Mouse (Mus musculus) embryonic stem cell, embryonic (primary cell): ENCODE data around the gene Tuba1a.

Source experiments
- CTCF ChIA-PET, 4 experiments: fragments of 300-600 bp in 2 of 4; fragments of 350-600 bp in 2 of 4; sonication (Branson Sonifier 250); formaldehyde crosslinking; loops; one replicate each; lab custom pipeline; 2022; ENCODE audit warnings: inconsistent platforms in 2 of 4; lab: Charles Lee
- POLR2A ChIA-PET, 4 experiments: fragments of 300-600 bp in 2 of 4; fragments of 350-600 bp in 2 of 4; sonication (Branson Sonifier 250); formaldehyde crosslinking; loops; one replicate each; lab custom pipeline; 2022; ENCODE audit warnings: antibody characterized with exemption in 4 of 4, inconsistent platforms in 1 of 4; lab: Charles Lee

Gene Tuba1a

DNA sequence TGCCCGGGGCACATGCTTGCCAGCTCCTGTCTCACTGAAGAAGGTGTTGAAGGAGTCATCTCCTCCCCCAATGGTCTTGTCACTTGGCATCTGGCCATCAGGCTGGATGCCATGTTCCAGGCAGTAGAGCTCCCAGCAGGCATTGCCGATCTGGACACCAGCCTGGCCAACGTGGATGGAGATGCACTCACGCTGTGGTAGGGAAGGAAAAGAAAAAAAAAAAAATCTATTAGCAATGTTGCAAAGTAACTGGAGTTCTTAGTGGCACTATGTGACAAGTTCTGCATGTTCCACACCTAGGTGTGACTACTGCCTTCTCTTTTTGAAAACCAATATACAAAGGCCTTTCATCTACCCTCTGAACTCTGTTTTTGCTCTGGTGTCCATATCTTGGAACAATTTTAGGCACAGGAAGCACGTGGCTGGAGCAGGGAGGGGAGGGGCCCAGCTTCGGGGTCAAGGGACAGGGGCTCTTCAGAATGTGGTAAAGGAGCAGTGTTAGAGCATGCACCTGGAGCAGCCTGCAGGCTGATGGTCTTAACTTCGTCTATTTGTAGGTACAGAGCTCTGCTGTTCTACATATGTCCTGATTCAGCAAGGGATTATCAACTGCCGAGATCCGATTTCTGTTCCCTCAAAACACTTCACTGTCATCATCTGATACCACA is 20.4 kb downstream of the Tuba1a start:
- ChIA-PET POLR2A (interaction anchor here (0.6 to 4.1 kb wide), 116 partner anchors 10 to 459 kb away, joined by 3 to 453 read pairs (median 6); partner anchors contain the start of genes Tuba1a (in 4 of the 4), Gm49450 (in 3 of the 4), Lmbr1l (in 3 of the 4) and Tuba1c (in 3 of the 4)), CTCF (interaction anchor here in 3 of 4 experiments (0.5 to 2.6 kb wide), 13 partner anchors 20 to 492 kb away, joined by 3 to 10 read pairs (median 4); partner anchors contain the start of genes Gm49450 (in 1 of the 3) and Tuba1a (in 1 of the 3))

- POLR2A ChIA-PET, result interaction anchor here (0.6 to 7.1 kb wide), 29 partner anchors 9 to 254 kb away, joined by 3 to 76 read pairs (median 4); partner anchors contain the start of genes Gm49450 (in 3 of the 4), Tuba1a (in 3 of the 4), Prkag1 (in 2 of the 4) and Lmbr1l (in 1 of the 4)
- CTCF ChIA-PET, result interaction anchor here in 1 of 4 experiments (3.0 kb wide), 1 partner anchor 62 kb away, joined by 9 read pairs; no protein-coding TSS in a partner anchor
Observed at GRCm38 (mm10) chr15:98930998-98931397, 22.5 kb downstream of the Tuba1a start.

DNA sequence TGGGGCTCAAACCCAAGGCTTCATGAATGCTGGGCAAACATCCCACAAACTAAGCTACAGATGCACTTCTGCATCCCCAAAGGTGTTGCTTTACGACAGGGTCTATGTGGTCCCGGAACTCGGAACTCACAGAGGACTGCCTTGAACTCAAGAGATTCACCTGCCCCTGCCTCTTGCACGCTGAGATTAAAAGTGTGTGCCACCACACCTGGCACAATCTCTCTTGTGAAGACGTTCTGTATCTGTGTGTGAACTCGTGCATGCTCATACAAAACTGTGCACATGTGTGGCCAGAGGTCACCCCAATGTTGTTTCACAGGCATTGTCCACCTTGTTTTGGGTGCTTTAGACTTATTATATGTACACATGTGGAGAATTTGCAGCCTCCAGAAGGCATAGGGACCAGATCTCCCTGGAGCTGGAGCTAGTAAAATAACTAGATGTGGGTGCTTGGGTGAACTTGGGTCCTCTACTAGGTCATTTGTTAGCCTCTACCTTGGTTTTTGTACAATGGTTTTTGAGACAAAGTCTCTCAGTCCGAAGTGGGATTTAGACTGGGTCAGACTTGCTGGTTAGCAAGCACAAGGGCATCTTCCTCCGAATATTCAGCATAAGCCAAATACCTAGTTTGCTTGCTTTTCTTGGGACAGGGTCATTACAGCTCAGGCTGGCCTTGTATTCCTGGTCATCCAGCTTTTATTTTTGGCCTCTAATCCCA is 23.3 kb downstream of the Tuba1a start:
- POLR2A ChIA-PET, result interaction anchor here (0.6 to 7.1 kb wide), 42 partner anchors 8 to 202 kb away, joined by 3 to 76 read pairs (median 4); partner anchors contain the start of genes Lmbr1l (in 2 of the 4), Prkag1 (in 2 of the 4), Tuba1a (in 2 of the 4) and Tuba1c (in 2 of the 4)

DNA sequence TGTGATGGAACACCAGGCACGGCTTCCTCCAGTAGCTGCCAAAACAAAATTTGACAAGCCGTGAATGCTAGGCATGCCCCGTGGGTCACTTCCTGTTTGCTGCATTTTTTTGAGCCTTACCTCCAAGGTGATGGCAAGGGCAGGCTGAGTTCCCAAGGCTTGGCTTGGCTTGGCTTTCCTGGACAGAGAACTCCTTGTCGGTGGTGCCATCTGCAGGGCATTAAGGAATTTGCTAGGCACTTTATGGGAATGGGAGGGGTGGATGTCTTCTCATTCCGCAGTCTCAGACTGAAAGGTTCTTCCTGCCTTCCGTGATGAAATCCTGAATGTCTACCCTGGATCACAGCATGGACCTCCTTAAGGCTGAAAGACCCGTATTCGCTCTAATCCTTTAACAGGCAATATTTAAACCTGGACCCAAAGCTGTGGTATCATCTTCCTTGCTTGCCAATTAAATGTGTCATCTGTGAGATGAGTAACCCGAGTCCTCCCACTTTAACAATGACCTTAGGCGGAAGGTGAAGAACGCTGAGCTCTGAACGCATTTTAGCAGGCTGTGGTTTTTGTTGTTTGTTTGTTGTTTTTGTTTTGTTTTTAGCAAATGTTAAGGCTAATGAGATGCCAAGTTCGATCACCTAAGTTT is 24.8 kb downstream of the Tuba1a start:
- POLR2A ChIA-PET, result interaction anchor here (0.6 to 7.1 kb wide), 32 partner anchors 8 to 110 kb away, joined by 3 to 76 read pairs (median 6); partner anchors contain the start of genes Lmbr1l (in 2 of the 4), Tuba1c (in 2 of the 4), Gm49450 (in 1 of the 4) and Prkag1 (in 1 of the 4)
- CTCF ChIA-PET, result interaction anchor here (0.5 to 3.0 kb wide), 15 partner anchors 11 to 166 kb away, joined by 3 to 9 read pairs (median 3); partner anchors contain the start of genes Arf3 (in 1 of the 4) and Lmbr1l (in 1 of the 4)

More for the DNA sequence above, 23.3 kb downstream of the Tuba1a start:
- CTCF ChIA-PET, result interaction anchor here (0.6 to 3.0 kb wide), 11 partner anchors 38 to 314 kb away, joined by 3 to 9 read pairs (median 4); partner anchors contain the start of genes Arf3 (in 1 of the 4) and Fkbp11 (in 1 of the 4)

GRCm38 (mm10) chr15:98927566-98927965 is 25.9 kb downstream of the Tuba1a start:
- ChIA-PET CTCF (interaction anchor here in 1 of 4 experiments (1.0 to 1.4 kb wide), 3 partner anchors 65 to 112 kb away, joined by 3 read pairs; no protein-coding TSS in a partner anchor), POLR2A (interaction anchor here in 3 of 4 experiments (0.5 to 7.1 kb wide), 15 partner anchors 8 to 249 kb away, joined by 3 to 76 read pairs (median 4); partner anchors contain the start of gene Lmbr1l (in 2 of the 3))

- ChIA-PET POLR2A (interaction anchor here in 3 of 4 experiments (0.6 to 16.3 kb wide), 6 partner anchors 9 to 104 kb away, joined by 3 to 120 read pairs (median 4); partner anchors contain the start of genes Gm49450 (in 1 of the 3), Tuba1a (in 1 of the 3) and Tuba1b (in 1 of the 3)), CTCF (interaction anchor here in 1 of 4 experiments (0.7 kb wide), 1 partner anchor 69 kb away, joined by 3 read pairs; no protein-coding TSS in a partner anchor)
Observed at GRCm38 (mm10) chr15:98924682-98925081, 28.8 kb downstream of the Tuba1a start.

DNA sequence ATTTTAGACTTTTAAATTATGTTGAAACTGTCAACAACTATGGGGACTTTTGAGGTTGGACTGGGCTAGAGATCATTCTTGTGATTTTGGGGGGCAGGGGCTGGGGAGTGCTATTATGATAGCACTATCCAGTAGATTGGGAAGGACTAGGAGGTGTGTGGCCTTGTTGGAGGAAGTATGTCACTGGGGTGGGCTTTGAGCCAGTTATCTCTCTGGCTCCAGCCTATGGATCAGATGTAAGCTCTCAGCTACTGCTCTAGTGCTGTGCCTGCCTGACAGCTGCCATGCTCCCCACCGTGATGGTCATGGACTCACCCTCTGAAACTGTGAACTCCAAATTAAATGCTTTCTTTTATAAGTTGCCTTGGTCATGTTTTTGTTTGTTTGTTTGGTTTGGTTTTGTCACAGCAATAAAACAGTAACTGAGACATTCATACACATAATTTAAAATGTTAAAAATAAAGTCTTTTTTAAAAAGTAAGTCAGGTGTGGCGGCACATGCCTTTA is 30.4 kb downstream of the Tuba1a start:
- CTCF ChIA-PET, result interaction anchor here in 2 of 4 experiments (0.7 to 0.8 kb wide), 2 partner anchors 18 to 29 kb away, joined by 3 to 4 read pairs; no protein-coding TSS in a partner anchor
- POLR2A ChIA-PET, result interaction anchor here in 3 of 4 experiments (0.5 to 16.3 kb wide), 6 partner anchors 11 to 117 kb away, joined by 3 to 120 read pairs (median 4); partner anchors contain the start of gene Tuba1b (in 2 of the 3)

DNA sequence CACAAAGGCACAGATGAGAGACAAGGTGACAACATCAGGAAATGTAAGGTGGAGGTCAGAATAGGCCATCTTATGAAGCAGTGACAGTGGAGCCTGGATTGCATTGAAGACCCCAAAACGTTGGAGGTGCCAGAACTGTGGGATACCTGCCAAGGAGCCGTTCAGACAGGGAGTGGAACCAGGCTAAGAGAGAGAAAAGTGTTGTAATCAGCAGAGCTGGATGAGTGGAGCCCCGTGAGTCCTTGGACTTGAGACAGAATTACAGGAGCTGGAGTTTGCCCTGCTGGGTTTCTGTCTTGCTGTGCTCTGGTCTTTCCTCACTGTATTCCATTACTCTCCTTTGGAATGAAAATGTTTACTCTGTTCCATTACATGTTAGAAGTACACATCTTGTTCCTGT is 30.9 kb downstream of the Tuba1a start:
- POLR2A ChIA-PET, result interaction anchor here in 3 of 4 experiments (0.6 to 16.3 kb wide), 11 partner anchors 8 to 104 kb away, joined by 3 to 120 read pairs (median 4); partner anchors contain the start of gene Tuba1b (in 2 of the 3)
- CTCF ChIA-PET, result interaction anchor here in 1 of 4 experiments (1.3 kb wide), 1 partner anchor 18 kb away, joined by 3 read pairs; no protein-coding TSS in a partner anchor

GRCm38 (mm10) chr15:98921510-98921909 is 32.0 kb downstream of the Tuba1a start:
- CTCF ChIA-PET, result interaction anchor here in 2 of 4 experiments (1.2 to 1.3 kb wide), 2 partner anchors 17 to 103 kb away, joined by 3 read pairs; no protein-coding TSS in a partner anchor

GRCm38 (mm10) chr15:98918499-98918895 is 35.0 kb downstream of the Tuba1a start:
- ChIA-PET POLR2A (interaction anchor here in 3 of 4 experiments (0.6 to 16.3 kb wide), 30 partner anchors 8 to 112 kb away, joined by 3 to 120 read pairs (median 6); partner anchors contain the start of genes Tuba1b (in 3 of the 3), Gm49450 (in 2 of the 3), Tuba1a (in 2 of the 3) and Dhh (in 1 of the 3)), CTCF (interaction anchor here in 2 of 4 experiments (0.8 to 1.4 kb wide), 8 partner anchors 11 to 126 kb away, joined by 3 to 5 read pairs (median 4); partner anchors contain the start of gene Prkag1 (in 1 of the 2))

More at GRCm38 (mm10) chr15:98921510-98921909, 32.0 kb downstream of the Tuba1a start:
- POLR2A ChIA-PET, result interaction anchor here in 2 of 4 experiments (0.7 to 16.3 kb wide), 11 partner anchors 9 to 103 kb away, joined by 3 to 120 read pairs (median 4); partner anchors contain the start of genes Tuba1b (in 2 of the 2), Gm49450 (in 1 of the 2) and Tuba1a (in 1 of the 2)

- POLR2A ChIA-PET, result interaction anchor here in 3 of 4 experiments (0.6 to 16.3 kb wide), 39 partner anchors 9 to 242 kb away, joined by 3 to 120 read pairs (median 4); partner anchors contain the start of genes Tuba1b (in 3 of the 3), Dhh (in 2 of the 3), Gm49450 (in 2 of the 3) and Tuba1a (in 2 of the 3)
Observed at GRCm38 (mm10) chr15:98917538-98918498, 35.7 kb downstream of the Tuba1a start, which contains the start of gene Lmbr1l. Gene Lmbr1l, minus strand, starts transcription at chr15:98918231.

DNA sequence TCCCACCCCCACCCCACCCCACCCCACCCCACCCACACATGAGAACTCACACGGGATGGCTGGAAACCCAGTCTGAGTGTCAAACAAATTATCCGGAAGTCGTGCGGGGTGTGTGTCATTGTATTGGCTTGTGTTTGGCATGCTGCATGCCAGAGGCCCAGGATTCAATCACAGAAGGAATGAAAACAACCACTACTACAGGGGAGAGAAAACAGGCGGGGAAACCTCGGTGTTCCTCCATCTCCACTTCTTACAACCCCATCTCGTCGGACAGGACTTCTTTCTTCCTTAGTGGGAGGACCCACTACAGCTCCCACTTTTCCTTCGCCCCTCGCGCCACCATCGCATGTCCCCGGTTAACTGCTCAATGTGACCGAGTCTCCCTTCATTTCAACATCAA is 36.4 kb downstream of the Tuba1a start:
- ChIA-PET POLR2A (interaction anchor here in 3 of 4 experiments (0.6 to 16.3 kb wide), 24 partner anchors 9 to 242 kb away, joined by 3 to 120 read pairs (median 6); partner anchors contain the start of genes Tuba1b (in 3 of the 3), Dhh (in 2 of the 3), Gm49450 (in 1 of the 3) and Tuba1a (in 1 of the 3)), CTCF (interaction anchor here in 1 of 4 experiments (0.6 to 1.4 kb wide), 2 partner anchors 33 to 76 kb away, joined by 3 to 6 read pairs; no protein-coding TSS in a partner anchor)

More at GRCm38 (mm10) chr15:98917538-98918498, 35.7 kb downstream of the Tuba1a start, which contains the start of gene Lmbr1l:
- CTCF ChIA-PET, result interaction anchor here in 2 of 4 experiments (0.6 to 1.4 kb wide), 9 partner anchors 11 to 125 kb away, joined by 3 to 6 read pairs (median 4); partner anchors contain the start of gene Prkag1 (in 1 of the 2)

- CTCF ChIA-PET, result interaction anchor here in 3 of 4 experiments (0.9 to 2.5 kb wide), 5 partner anchors 11 to 15 kb away, joined by 3 to 15 read pairs (median 4); no protein-coding TSS in a partner anchor
- POLR2A ChIA-PET, result interaction anchor here in 3 of 4 experiments (0.8 to 16.3 kb wide), 20 partner anchors 10 to 114 kb away, joined by 3 to 120 read pairs (median 5); partner anchors contain the start of genes Tuba1b (in 3 of the 3), Gm49450 (in 2 of the 3), Tuba1a (in 2 of the 3) and Dhh (in 1 of the 3)
Observed at GRCm38 (mm10) chr15:98916016-98916415, 37.5 kb downstream of the Tuba1a start.

DNA sequence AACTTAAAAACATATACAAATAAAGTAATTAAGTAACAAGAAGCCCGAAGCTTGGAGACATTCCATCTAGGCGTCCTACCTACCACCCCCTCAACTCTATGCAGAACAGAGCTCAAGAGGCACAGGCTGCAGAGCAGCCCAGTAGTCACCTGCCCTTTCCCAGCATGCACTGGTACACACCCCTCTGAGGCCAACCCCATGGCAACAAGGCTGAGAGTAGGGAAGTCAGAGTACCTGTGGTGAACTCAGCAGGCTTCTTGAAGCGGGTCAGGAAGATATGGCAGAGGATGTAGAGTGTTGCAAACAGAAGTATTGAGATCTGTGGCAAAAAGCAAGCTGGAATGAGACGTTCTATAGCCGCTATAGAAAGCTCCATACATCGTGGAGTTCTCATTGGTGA is 38.6 kb downstream of the Tuba1a start:
- CTCF ChIA-PET, result interaction anchor here in 3 of 4 experiments (0.7 to 2.5 kb wide), 8 partner anchors 10 to 110 kb away, joined by 3 to 15 read pairs (median 3); no protein-coding TSS in a partner anchor
- POLR2A ChIA-PET, result interaction anchor here in 3 of 4 experiments (0.5 to 16.3 kb wide), 25 partner anchors 9 to 115 kb away, joined by 3 to 120 read pairs (median 4); partner anchors contain the start of genes Tuba1b (in 3 of the 3), Gm49450 (in 2 of the 3), Tuba1a (in 2 of the 3) and Tuba1c (in 2 of the 3)
